Mouse (Mus musculus) G1E (cell line): ENCODE measurements around the gene Tbk1.

Experiments
- CTCF ChIP-seq: IDR thresholded peaks from 2 replicates; pipeline ENCODE4 v1.5.1; 2012; ENCODE audit warnings: low read depth, low read length, inconsistent platforms, mixed read lengths
- TAL1 ChIP-seq: conservative IDR thresholded peaks from 2 replicates; pipeline ENCODE4 v1.6.1; 2012; ENCODE audit warnings: low read depth, low read length, inconsistent platforms, mixed read lengths

- TF ChIP-seq CTCF (no peak), TAL1 (no peak)
Observed at GRCm38 (mm10) chr10:121596580-121596979, 10.0 kb upstream of the Tbk1 start.
